Mouse (Mus musculus): ENCODE data around the gene Golt1b. TPM values are rescaled to one million over a fixed set of nuclear protein-coding genes. Genes with fewer than 3 reads are reported as not detected.
"Not testable (repeated sequence)": the region's sequence is repeated elsewhere in the genome, so short reads cannot be mapped to it uniquely, and the experiment has no call there.

The Golt1b gene
- total RNA-seq (2021): 10 to 100 TPM; 28.3 to 36.3 TPM

DNA sequence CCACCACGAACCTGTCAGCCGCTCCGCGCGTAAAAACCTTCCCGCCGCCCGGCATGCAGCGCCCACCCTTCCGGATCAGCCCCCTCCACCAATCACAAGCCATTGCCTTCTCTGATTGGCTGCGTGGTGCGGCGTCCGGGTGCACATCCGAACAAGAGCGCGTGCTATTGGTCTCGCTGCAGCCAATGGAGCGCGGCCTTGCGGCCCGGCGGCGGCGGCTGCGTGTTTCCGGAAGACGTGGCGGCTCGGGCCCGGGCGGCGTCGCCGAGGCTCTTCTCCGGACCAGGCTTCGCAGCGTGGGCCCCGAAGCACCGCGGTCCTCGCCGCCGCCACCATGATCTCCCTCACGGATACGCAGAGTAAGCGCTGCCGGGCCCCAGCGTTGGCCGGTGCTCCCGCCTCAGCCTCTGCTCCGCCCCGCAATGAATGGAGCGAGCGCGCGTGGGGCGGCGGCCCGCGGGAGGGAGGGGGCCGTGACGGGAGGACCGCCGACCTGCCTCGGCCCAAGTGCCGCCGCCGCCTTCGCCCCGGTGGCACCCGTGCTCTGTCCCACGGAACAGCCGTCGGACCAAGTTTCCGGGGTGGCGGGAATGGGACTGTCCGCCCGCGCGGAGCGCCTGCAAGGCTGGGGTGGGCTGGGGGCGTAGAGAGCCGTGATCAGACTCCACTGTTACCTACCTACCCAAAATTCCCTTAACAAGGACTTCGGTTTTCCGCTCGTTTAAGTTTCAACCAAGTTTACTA lies at the start of gene Golt1b, which contains the start of gene Recql:
Gene Golt1b, plus strand, starts transcription at position 211 of the 744 bp plus-strand sequence.
Gene Recql, minus strand, starts transcription at position 77 of the 744 bp plus-strand sequence.
- peak; percentile 99 for DNase-seq

DNA sequence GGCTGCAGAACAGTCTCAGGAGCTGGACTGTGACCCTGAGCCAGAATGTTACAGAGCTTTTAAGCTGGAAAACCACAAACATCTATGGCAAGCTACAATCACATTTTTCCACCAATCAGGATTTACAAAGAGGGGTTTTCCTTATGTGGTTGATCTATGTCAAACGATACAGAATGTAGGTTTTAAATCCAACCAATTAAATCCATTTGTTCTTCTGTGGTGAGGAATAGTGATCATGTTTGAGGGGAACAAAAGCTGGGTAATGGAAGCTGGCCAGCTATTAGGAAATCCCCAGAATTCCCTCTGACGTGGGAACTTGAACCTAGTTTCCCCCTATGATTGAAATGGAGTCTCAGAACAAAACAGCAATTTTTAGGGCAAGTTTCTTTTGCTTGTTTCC lies 48.1 kb upstream of the Golt1b start:
- DNase-seq: no peak

DNA sequence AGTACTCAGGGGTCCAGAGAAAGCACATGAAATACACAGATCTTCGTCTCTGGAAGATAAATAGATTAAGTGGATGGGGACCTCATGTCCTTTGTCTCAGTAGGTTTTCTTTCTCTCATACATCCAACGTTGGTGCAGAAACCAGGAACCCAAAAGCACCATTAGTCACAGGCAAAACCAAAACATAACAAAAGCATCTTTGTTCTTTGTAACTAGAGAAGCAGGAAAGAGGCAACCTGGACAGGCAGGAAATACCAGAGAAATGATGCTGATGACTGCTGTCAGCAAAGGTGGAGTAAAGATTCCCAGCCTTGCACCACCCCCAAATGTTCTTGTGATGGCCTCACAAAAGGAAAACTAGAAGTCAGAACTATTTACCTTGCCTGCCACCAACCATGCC lies 47.4 kb upstream of the Golt1b start:
- DNase-seq: no peak

DNA sequence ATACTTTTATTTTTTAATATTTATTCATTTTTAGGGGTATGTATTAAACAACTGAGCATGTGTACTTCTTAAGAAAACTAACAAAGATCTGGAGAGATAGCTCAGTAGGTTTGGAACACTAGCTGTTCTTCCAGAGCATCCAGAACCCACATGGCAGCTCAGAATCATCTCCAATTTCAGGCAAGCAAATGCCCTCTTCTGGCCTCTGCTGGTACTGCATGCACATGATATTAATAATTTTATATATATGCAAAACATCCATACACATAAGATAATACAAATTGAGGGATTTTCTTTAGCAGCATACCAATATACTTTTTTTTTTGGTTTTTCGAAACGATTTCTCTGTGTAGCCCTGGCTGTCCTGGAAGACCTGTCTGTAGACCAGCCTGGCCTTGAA lies 43.5 kb upstream of the Golt1b start:
- DNase-seq: peak; percentile 59

DNA sequence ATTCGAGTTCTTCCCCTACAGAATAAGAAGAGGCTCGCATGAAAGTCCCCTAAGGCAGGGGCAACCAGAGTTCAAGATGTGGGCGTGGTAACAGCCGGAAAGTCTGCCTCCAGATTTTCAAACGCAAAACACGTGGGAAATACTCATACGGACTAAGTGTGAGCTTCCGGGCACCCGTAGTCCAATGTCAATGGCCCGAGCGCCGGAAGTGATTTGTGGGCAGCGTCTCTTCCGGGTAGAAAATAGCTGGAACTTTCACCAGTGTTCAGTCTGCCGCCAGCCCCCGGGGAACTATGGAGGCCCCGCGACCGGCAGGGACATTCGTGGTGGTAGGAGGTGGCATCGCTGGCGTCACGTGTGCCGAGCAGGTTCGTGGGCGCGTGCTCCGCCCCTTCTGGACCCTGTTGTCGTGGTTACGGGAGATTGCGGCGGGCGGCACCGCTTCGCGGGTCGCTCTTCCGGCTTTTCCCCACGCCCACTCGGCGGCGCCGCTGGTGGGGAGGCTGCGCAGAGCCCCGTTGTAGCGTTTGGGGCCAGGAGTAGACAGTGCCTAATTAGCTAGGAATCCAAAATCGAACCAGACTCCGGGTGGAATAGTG lies 41.5 kb upstream of the Golt1b start, which contains the start of gene Pyroxd1:
Gene Pyroxd1, plus strand, starts transcription at position 215 of the 599 bp plus-strand sequence.
- peak; percentile 80 for DNase-seq

DNA sequence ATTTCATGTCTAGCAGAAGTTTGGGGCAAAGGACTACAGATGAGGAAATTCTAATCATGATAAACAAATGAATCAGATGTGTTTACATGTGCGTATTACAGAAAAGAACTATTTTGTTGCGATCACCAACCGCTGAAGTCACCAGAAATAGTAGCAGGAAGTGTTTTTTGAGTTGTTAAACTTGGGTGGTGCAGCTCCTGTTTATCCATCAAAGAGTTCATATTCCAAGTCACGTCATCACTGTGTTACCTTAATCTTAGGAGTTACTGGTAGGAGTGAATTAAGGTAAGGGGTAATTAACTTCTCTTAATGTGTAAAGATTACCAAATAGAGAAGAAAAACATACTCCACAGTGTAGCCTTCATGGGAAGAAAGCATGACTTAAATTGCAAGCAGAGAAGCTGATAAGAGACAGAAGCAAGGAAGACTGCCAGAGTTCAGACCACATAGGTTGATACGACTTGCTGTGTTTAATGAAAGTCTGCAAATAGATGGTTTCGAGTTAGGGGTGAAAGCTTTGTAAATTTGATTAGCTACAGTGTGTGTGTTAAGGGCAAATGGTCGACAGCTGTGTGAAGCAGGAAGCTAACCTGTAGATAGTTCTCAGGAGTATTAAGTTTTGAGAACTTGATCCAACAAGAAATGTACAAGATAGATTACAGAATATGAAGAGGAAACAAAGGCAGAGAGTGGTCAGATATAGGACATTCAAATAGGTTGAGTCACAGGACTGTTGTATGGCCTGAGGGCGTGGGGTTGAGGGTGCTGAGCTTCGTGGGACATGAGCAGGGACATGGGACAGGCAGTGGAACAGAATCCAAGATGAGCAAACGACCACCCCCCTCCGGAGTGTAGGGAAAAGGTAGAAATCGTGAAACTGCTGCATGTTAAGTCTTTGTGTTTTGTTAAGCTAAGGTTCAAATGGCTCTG lies 40.6 kb upstream of the Golt1b start:
- DNase-seq: no peak

DNA sequence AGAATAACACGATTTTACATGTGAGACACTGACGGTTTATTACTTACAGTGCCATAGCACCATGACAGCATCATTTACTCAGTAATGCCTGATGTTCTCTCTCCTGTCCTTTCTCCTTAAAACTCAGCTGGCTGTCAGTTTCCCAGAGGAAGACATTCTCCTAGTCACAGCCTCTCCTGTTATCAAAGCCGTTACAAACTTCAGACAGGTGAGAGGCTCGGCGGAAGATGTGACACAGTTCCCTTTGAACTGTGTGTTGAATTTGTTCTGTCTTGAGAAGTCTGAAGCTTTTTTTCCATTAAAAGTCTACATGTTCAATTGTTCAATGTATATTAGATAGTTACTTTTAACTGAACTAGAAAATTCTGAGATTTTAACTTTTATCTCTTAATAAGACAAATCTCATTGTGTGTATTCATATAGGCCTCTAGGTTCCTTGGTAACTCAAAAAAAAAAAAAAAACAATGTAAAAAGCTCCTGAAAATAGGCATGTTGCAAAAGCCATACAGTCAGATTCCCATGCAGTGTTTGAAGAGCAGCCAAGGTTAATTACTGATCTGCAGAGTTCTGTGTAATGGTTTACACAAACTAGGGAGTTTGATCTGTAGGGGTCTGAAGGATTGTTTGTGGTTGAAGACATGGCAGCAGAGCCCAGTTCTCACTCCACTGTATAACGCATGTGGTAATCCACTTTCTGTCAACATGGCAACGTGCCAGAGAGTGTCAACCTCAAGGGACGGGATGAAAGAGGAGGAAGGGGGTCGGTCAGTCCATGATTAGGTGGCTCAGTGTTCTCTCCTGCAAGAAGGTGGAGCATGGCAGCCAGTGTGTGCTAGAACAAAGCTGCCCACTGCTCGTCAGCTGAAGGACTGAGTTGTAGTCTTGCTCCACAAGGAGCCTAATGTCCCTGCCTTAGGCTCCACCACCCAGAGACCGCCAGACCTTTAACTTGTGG lies 39.3 kb upstream of the Golt1b start:
- DNase-seq: peak; percentile 9

DNA sequence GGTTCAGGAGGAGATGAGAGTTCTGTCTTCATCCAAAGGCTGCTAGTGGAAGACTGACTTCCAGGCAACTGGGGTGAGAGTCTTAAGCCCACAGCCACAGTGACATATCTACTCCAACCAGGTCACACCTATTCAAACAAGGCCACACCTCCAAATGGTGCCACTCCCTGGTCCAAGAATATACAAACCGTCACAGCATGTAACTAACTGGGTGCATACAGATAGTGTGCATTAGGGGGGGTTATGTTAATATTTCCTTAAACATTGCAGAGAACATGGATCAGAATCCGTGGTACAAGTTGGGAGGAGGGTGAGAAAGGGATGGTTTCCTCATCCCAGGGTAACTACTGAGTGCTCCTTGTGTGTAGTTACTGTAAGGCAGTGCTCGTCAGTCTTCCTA lies 34.9 kb upstream of the Golt1b start:
- DNase-seq: not testable (repeated sequence)

DNA sequence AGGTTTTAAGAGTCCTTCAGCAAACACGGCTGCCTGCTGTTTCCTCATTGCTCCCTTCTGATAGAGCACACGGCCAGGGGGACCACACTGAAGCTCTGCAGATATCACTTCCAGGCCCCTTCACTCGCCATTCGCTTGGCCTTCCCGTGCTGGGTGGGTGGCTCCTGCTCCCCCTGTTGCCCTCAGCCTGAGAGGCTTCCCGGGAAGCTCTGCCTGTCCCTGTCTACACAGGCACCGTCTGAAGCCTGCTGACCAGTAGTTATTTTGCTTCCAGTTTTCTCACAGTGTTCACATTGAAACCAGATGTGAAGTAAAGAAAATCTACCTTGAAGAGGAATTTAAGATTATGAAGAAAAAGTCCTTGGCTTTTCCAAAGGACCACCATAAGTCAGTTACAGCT lies 29.9 kb upstream of the Golt1b start:
- no peak for DNase-seq

DNA sequence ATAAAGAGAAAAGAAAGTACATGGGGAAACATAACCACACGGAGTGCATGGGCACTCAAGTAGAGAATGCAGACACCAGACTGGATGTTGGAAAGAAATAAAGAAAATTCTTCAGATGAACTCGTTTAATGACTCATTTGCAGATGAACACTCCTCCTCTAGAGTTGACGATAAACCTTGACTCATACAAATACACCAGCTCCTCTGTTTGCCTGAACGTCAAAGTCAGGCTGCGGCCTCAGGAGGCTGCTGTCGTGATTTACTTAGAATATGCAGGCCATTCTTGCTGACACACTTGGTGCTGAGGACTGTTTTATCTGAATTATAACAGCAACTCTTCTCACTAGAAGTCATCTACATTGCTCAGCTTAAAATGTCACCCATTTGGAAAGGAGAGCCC lies 25.0 kb upstream of the Golt1b start:
- no peak for DNase-seq

DNA sequence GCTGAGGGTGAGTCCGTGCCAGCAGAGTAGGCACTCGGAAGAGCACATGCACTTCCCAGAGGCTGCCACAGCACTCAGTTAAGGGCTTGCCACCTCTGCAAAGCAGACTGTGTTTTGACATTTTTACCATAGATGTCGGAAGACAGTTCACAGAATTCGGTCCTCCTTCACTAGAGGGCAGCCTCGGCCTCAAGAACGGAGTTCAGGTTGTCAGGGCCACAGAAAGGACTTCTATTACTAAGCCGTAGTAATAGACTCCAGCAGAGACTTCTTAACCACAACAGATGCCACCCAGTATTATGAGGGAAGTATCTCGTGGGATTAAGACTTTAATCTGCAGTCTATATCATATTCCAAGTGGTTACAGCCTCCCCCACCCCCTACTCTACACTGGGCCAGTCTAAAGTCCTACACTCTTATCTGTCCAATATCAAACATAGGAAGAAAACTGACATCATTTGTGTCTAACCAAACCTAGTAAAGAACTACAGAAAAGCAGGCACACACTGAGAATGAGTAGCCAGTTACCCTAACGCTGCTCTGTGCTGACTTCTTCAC lies 23.9 kb upstream of the Golt1b start:
- peak; percentile 9 for DNase-seq

DNA sequence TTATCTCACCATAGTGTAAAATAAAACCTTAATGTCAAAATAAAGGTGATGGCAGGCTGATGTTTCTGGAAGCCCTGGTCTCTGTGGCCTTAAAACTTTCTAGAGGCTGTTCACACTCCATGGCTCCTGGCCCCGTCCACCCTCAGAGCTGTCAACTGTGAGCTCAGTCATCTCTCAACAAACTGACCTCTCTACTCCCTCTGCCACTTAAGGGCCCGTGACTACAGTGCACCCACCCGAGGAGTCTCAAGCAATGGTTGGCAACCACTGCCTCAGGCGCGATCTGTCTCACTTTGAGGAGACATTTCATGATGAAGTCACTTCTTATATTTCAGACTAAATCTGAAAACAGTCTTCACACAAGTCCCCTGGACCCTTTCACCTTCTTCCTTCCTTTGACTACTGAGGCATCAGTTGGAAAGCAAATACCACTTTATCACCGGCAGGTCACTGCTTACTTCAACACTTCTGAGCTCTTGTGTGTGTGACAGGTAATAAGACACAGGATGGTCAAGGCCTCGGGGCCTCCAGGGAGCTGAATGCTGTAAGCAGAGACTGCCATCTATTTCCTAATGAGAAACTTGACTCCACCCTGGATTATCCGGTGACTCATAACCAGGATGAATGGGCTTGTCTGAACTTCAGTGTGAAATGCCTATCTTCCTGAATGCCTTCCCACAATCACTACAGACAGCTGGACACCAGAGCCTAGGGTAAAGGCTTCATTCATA lies 21.1 kb upstream of the Golt1b start:
- DNase-seq: no peak

DNA sequence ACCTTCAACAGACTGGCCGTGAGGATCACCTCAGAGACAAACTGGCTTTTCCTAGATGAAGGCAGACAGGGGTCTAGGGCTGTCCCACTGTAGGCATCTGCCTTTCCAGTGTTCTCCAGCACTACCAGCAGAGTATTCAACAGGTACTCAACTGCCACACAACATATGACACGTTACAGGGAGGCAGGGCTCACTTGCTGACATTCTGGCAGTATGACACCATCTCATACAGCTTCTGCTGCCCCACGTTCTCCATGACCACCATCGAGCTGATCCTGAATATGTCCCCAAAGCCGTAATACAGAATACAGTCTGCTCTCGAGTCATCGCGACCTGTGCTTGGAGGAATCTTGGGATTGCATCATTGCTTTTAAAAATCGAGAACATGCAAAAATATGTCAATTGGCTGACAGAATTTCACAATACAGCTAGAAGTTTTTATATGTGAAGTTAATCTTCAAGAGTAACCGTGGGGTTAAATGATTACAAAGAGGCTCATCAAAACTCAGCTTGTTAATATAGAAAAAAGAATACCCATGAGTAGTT lies 20.5 kb upstream of the Golt1b start:
- DNase-seq: no peak

DNA sequence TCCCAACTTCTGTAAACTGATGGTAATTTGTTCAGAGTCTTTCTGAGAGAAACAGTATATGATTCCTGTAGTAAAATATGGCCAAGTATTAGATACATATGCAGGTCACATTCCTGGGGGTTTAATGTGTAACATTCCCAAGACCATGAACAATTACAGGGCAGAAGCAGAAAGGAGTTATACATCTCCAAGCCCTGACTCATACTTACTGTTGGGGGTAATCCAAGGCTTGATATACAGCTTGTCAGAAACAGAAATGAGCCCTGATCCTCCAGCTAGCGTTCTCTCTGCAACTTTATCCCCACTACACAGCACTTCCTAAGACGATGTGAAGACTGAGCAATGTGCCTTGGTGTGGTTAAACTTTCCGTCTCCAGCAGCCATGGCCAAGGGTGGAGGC lies 19.5 kb upstream of the Golt1b start:
- no peak for DNase-seq

DNA sequence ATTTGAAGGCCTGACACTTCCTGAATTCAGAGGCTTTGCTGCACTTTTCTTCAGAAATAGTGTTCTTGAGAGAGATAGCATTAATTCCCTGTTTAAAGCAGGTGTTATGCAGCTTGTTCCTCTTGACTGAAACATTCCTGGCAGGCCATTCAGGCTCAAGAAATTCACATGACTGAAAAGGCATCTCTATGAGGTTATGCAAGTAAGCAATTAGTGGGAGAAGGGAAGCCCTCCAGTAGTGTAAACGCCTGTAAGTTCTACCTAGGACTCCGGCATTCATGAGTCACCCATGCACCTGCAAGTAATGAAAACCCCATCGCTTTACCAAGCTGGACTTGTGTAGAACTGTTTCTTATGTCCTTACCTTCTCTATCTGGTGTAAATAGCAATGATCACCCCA lies 17.5 kb upstream of the Golt1b start:
- no peak for DNase-seq

DNA sequence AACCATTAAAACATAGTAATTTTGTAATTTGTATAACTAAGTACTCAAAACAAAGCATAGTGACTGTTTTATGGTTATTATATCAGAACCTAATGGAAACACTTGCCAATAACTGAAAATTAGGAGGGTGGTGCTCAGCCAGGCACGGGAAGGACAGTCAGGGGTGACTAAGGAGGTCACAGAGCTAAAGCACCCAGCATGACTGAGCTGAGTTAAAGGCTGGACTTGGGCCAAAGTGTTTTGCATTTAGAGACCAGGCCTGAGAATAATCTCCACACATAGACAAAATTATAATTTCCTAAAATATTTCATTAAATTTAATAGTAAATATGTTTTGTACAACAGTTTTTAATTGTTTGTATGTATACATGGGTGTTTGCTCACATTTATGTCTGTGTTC lies 9.9 kb upstream of the Golt1b start:
- DNase-seq: no peak

DNA sequence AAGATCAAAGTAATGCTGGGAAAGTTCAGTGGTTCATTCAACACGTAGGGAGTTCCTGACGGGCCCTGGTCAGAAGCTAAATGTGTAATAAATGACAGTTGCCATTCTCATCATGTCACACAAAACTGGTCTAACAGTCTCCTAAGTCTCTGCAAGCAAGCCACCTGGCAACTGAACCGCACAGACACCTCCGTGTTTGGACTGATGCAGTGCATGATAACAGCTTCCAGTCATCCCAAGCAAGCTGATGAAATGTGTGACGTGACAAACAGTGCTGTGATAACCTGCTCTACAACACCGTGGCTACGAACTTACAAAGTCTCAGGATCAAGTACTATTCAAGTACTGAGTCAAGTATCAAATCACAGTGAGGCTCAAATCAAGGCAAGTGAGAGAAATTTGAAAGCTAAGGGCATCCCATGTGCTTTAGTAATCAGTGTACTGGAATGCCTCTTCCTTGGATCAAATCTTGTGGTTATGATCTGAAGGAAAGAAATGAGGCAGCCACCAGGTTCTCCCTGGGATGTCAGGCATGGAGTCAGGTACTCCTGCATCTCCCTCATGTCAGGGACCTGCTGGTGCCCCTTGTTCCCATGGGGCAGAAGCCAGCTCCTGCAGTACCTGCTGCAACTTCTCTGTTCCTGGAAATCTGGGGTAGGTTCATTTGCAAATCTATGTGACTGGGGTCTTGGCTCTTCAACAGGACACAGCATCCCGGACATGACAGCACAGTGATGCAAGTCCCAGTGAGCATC lies 8.3 kb upstream of the Golt1b start:
- no peak for DNase-seq

DNA sequence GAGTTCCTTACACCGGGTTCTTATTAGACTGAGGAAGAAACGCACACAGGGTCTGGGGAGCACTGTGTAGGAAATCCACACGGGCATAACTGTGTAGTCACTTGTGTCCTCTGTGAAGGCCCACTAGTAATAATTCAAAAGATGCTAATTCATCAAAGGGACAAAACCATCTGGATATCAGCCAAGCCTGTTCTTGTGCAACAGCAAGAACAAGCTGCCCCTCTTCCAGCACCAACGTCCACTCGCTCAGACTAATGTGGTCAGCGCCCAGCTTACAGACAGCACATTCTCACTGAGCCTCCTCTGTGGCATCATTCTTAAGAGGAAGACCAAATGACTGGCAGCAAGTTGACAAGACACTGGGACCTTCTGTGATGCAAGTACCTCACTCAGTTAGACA lies 7.1 kb upstream of the Golt1b start:
- DNase-seq: no peak

DNA sequence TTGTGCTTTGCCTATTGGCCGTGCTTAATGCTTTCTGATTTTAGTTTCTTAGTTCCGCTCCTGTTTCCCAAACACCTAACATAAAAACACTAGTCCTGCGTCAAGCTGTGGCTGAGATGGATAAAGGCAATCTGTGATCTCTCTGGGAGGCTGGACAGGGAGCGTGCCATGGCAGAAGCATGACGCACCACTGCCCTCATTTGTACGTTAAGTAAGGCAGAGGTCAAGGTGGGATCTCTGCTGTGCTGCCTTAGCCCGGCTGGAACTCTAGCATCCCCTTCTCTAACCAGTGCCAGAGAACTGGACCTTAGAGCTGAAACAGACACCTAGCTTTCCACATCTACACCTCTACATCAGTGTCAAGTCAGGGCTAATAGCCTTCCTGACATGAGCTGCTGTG lies 5.4 kb upstream of the Golt1b start:
- DNase-seq: no peak

DNA sequence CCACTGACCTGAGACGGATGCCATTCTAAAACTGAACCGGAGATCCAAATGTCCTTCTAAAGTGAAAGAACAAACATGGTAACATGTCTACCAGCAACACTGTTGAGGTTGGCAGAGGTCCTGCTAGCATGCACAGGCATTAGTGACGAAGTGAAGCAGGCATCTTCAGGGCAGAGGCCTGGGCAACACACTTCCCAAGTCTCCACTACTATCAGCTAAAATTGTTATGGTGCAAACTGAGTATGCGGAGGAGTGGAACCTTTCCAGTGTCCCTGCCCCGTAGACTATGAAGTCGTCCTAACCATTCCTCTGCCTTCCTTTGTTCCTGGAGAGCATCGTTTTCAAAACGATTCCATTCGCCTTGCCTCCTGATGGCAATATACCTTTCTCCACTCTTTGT lies 2.5 kb upstream of the Golt1b start:
- no peak for DNase-seq
